Mouse (Mus musculus) left cerebral cortex, postnatal 25 days (tissue): ENCODE results near the gene Zfp628. TPM values are rescaled to one million over a fixed set of nuclear protein-coding genes. Genes with fewer than 3 reads are reported as not detected.
A peak's percentile ranks its signal among the peaks of the same experiment; 100 is the strongest.

Source experiments
- DNase-seq, 2 experiments: peaks; one replicate each; pipeline ENCODE4 v3.0.0; 2022; ENCODE audit warnings: low spot score in 2 of 2, mixed read lengths in 1 of 2
- intact Hi-C: fragments of 180-260 bp; cut with DNase I; formaldehyde crosslinking; loops from one replicate; pipeline ENCODE4 v1.15.1; 2025
- total RNA-seq, 2 experiments: library from RNA; stranded (reverse); gene quantifications; 2 replicates each; pipeline ENCODE4 v1.2.3; 2021

Zfp628 gene
- total RNA-seq, 2 experiments from 2014 or later: 14.3 to 14.6 TPM

DNA sequence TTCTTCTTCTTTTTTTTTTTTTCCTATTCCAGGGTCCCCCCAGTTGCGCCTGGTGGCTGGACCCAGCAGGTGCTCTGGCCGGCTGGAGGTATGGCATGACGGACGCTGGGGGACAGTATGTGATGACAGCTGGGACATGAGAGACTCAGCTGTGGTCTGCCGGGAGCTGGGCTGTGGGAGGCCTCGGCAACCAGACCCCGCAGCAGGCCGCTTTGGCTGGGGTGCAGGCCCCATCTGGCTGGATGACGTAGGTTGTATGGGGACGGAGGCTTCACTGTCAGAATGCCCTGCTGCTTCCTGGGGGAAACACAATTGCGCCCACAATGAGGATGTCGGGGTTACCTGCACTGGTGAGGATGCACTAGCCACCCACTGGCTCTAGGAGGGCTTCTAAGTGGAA is 18.1 kb downstream of the Zfp628 start:
- intact Hi-C loops: no loop called here

DNA sequence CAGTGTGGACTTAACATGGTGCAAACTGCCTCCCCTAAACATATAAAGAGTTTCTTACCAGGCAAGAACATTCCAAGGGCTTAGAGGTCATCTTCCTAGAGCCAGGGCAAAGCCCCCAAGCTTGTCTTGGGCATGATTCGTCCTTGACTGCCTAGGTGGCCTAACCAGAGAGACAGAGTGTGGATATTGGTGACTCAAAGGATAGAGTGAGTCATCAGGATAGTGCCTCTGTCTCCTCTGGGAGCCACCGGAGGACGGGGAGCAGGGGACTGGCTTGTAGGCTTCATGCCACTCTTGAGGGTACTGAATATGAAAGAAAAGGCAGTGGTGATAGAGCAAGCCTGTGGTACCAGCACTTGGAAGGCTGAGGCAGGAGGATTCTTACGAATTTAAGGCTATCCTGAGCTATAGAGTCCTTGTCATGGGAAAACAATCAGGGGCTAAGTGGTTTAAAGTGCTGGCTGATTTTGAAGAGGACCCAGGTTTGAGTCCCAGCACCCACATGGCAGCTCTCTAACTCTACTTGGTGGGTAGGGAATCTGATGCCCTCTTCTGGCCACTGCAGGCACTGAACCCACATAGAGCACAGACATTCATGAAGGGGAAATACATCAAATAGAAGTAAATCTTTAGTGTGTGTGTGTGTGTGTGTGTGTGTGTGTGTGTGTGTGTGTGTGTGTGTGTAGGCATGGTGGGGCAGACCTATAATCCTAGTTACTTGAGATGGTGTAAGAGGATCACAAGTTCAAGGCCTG is 19.3 kb downstream of the Zfp628 start:
- DNase-seq: no peak
- intact Hi-C loops: no loop called here

More for the DNA sequence above, 18.1 kb downstream of the Zfp628 start:
- DNase-seq: no peak

- intact Hi-C loops: no loop called here
- DNase-seq: no peak
These were observed 21.8 kb downstream of the Zfp628 start for GRCm38 (mm10) chr7:4936832-4937231.

- intact Hi-C loops: no loop called here
- no peak for DNase-seq
These were observed 22.4 kb downstream of the Zfp628 start for GRCm38 (mm10) chr7:4937392-4937791.

GRCm38 (mm10) chr7:4938456-4938855 is 23.4 kb downstream of the Zfp628 start:
- intact Hi-C loops: no loop called here
- DNase-seq: peak; percentile 42 to 67

GRCm38 (mm10) chr7:4940068-4940479 is 25.1 kb downstream of the Zfp628 start:
- intact Hi-C loops: loop anchor here (1.0 to 5.0 kb wide), 2 partner anchors 73 to 129 kb away; no protein-coding TSS in a partner anchor
- DNase-seq: peak; percentile 79 to 83

DNA sequence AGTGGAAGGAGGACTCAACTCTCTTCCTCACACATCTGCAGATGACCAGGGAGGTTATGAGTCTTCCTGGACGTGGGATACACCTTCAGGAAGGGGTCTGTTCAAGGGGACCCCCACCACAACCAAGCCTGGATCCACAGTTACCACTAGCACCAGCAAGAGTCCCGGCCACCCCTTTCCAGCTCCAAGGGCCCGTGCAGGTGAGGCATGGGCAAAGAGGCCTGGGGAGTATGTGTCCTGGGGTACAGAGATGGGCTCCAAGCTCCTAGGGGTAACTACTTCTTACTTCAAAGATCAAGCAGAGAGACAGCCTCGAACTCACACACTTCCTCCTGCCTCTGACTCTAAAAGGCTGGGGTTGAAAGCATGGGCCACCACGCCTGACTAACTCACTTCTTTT is 27.7 kb downstream of the Zfp628 start:
- no peak for DNase-seq
- intact Hi-C loops: loop anchor here (1.0 to 5.0 kb wide), 4 partner anchors 22 to 105 kb away; partner anchors contain the start of genes Fiz1, Gm44973, Sbk2 and Zfp524

GRCm38 (mm10) chr7:4943223-4943815 is 28.3 kb downstream of the Zfp628 start:
- DNase-seq: peak; percentile 90 to 95
- intact Hi-C loops: loop anchor here (1.0 to 5.0 kb wide), 4 partner anchors 21 to 104 kb away; partner anchors contain the start of genes Fiz1, Gm44973, Sbk2 and Zfp524

- no peak for DNase-seq
- intact Hi-C loops: no loop called here
These were observed 32.8 kb downstream of the Zfp628 start for GRCm38 (mm10) chr7:4947855-4948254.

DNA sequence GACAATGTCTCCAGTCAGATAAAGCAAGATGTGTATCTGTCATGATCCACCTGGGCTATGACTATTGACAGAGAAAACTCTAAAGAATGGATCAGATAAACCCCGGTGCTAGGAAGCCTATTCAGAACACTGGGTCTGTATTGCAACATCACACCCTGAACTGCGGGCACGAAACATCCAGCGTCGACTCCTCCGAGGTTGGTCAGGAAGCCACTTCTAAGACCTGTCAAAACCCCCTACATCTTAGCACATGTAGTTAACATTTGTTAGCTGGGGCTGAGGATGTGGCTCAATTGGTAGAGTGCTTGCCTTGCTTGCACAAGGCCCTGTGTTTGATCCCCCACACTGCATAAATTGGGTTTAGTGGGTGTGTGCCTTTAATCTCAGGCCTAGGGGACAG is 33.4 kb downstream of the Zfp628 start:
- DNase-seq: no peak
- intact Hi-C loops: no loop called here

- no peak for DNase-seq
- intact Hi-C loops: no loop called here
These were observed 35.7 kb downstream of the Zfp628 start for GRCm38 (mm10) chr7:4950561-4951342.

GRCm38 (mm10) chr7:4953815-4954445 is 38.9 kb downstream of the Zfp628 start:
- intact Hi-C loops: no loop called here

DNA sequence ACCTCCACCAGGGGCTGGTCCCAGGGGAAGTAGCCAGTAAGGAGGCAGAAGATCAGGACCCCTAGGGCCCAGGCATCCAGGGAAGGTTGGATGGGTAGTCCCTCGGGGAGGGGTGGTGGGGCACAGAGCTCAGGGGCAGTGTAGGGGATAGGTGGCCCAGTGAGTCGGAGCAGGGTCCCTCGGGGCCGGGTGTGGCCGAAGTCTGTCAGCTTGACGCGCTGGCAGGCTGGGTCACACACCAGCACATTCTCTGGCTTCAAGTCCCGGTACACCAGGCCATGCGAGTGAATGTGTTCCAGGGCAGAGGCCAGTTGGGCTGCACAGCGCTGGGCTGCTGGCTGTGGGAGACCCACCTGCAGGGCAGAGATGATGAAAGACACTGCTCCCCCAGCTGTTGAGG is 42.3 kb downstream of the Zfp628 start:
- intact Hi-C loops: no loop called here
- DNase-seq: no peak

More at GRCm38 (mm10) chr7:4953815-4954445, 38.9 kb downstream of the Zfp628 start:
- no peak for DNase-seq

DNA sequence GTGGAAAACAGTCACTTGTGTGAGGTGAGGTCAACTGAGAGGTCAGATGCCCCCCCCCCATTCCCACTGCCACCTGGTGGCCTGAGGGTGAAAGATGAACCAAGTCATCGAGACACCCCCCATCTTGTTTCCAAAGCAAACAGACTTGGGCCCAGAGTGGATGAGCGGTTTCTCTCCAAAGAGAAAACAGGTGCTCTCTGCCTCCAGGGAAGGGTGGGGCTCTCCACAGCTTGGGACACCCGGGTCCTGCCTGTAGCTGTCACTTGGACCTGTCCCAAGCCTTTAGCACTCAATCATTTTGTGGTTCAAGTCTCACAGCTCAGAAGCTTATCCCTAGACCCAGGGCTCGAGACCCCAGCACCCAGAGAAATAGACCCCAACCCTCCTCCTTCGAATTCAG is 48.5 kb downstream of the Zfp628 start:
- DNase-seq: no peak
- intact Hi-C loops: no loop called here

DNA sequence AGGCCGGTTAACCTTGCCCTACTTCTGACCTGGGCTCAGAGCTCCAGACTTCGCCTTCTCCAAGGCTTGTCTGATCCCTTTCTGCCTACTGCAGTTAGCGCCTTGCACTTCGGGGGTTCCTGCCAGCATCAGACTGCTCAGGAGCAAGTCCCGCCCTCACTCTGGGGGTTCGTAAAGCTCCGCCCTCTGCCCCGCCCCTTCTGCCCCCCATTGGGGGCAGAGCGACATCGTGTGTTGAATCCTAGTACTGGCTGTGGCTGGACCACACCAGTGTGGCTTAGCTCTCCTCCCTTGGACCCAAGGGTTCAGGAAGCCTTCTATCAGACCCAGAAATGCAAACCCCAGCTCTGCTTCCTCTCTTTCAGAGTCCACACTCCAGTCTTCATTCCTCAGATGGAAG is 49.3 kb downstream of the Zfp628 start, which contains the start of gene Sbk2:
Sbk2 (minus strand) TSS at position 135 of the 400 bp plus-strand sequence.
- intact Hi-C loops: loop anchor here (1.0 kb wide), 1 partner anchor 21 kb away; no protein-coding TSS in a partner anchor
- DNase-seq: peak; percentile 65

DNA sequence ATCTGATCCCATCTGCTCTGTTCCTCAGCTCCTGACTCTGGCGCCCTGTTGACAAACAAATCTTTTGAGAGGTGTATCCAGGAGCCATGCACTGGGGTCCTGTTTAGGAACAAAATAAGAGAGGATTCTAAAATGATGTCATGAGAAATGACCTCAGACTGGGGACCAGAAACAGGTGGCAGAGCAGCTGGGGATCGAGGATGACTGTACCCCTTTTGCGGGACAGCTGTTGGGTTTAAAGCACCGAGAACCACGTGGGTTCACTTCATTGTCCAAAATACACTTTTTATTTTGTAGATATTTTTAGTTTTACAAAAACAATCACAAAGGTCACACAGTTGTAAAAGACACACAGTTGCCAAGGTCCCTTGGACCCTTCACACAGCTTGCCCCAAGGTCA is 50.0 kb downstream of the Zfp628 start:
- DNase-seq: no peak
- intact Hi-C loops: loop anchor here (1.0 kb wide), 1 partner anchor 22 kb away; no protein-coding TSS in a partner anchor

DNA sequence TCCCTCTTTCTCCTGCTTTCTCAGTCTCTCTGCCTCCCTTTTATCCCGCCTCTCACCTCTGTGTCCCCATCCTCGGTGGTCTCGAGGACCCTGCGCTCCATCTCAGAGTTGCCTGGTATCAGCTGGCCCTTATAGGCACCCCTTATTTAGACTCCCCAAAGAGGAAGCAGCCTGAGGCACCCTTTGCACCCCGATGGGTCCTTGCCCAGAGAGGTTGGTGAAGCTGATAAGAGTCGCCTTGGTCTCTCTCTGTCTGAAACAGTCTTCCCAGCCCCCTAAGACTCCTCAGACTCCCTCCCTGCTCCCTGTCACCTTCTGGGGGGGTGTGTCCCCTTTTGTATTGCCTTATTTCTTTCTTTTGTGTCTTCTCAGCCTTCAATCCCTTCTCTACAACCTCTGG is 56.1 kb downstream of the Zfp628 start, which contains the start of gene Sbk3:
Sbk3 (minus strand) TSS at position 101 of the 400 bp plus-strand sequence.
- intact Hi-C loops: no loop called here
- no peak for DNase-seq
